Mouse (Mus musculus): ENCODE data around the gene Fam83g. TPM values are rescaled to one million over a fixed set of nuclear protein-coding genes. Genes with fewer than 3 reads are reported as not detected.

Gene Fam83g
- polyA plus RNA-seq, 1 experiment from 2014 or later, result 0.76 TPM

- WGBS, result 89% methylated on average over 7 of the region's 7 CpGs
- no peak overlapping the region for H3K9ac ChIP-seq (replicated peaks; ENCODE audit: low read length)
- DNase-seq (ENCODE audit: low spot score) (no peak), ATAC-seq (replicated peaks; ENCODE audit: insufficient number of reproducible peaks, low FRiP score, low TSS enrichment, low read depth) (no peak)
- no peak overlapping the region for H3K27ac ChIP-seq (replicated peaks; ENCODE audit: low read depth, low read length)
- no peak overlapping the region for H3K4me3 ChIP-seq (ENCODE audit: low read depth, low read length)
- no peaks in the 10 kb centered on the region for H3K36me3 ChIP-seq (replicated peaks; ENCODE audit: control insufficient read depth, insufficient read depth, low read depth, low read length)
- H3K9me3 ChIP-seq (replicated peaks; ENCODE audit: control insufficient read depth, low read length), result no peaks in the 10 kb centered on the region
- no peak overlapping the region for H3K4me2 ChIP-seq (ENCODE audit: low read depth, low read length)
- no peaks in the 10 kb centered on the region for H3K27me3 ChIP-seq (ENCODE audit: control insufficient read depth, insufficient read depth, low read length)
- no peaks in the 10 kb centered on the region for H3K4me1 ChIP-seq (ENCODE audit: control insufficient read depth, insufficient read depth, low read length)
Measured at GRCm38 (mm10) chr11:61648749-61649115, 35.2 kb upstream of the Fam83g start.

GRCm38 (mm10) chr11:61649163-61649580 is 34.7 kb upstream of the Fam83g start:
- WGBS, result 86% methylated on average over 5 of the region's 5 CpGs
- H3K9me3 ChIP-seq (replicated peaks; ENCODE audit: control insufficient read depth, low read length), result no peaks in the 10 kb centered on the region
- H3K4me1 ChIP-seq (ENCODE audit: control insufficient read depth, insufficient read depth, low read length), result no peaks in the 10 kb centered on the region
- no peak overlapping the region for H3K27ac ChIP-seq (replicated peaks; ENCODE audit: low read depth, low read length)
- DNase-seq (ENCODE audit: low spot score) (no peak), ATAC-seq (replicated peaks; ENCODE audit: insufficient number of reproducible peaks, low FRiP score, low TSS enrichment, low read depth) (no peak)
- no peak overlapping the region for H3K9ac ChIP-seq (replicated peaks; ENCODE audit: low read length)
- H3K27me3 ChIP-seq (ENCODE audit: control insufficient read depth, insufficient read depth, low read length), result no peaks in the 10 kb centered on the region
- no peak overlapping the region for H3K4me2 ChIP-seq (ENCODE audit: low read depth, low read length)
- no peak overlapping the region for H3K4me3 ChIP-seq (ENCODE audit: low read depth, low read length)
- H3K36me3 ChIP-seq (replicated peaks; ENCODE audit: control insufficient read depth, insufficient read depth, low read depth, low read length), result no peaks in the 10 kb centered on the region

DNA sequence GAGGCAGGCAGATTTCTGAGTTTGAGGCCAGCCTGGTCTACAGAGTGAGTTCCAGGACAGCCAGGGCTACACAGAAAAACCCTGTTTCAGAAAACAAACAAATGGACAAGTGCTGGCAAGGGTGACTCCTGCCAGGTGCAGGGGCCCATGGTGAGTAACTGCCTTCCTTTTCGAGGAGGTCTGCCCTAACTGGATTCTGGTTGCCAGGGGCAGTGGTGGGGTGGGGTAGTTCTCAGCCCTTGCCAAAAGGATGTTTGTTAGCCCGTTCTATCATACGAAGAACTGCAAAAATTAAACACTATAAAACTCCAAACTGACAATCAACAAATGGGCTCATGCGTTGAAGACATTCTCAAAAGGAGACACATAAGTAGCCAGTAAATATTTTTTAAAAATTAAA is 34.3 kb upstream of the Fam83g start:
- H3K27ac ChIP-seq (replicated peaks; ENCODE audit: low read depth, low read length), result no peak overlapping the region
- H3K4me2 ChIP-seq (ENCODE audit: low read depth, low read length), result no peak overlapping the region
- no peak for DNase-seq (ENCODE audit: low spot score)
- H3K4me3 ChIP-seq (ENCODE audit: low read depth, low read length), result no peak overlapping the region
- H3K36me3 ChIP-seq (replicated peaks; ENCODE audit: control insufficient read depth, insufficient read depth, low read depth, low read length), result no peaks in the 10 kb centered on the region
- no peak overlapping the region for H3K9ac ChIP-seq (replicated peaks; ENCODE audit: low read length)
- no peaks in the 10 kb centered on the region for H3K9me3 ChIP-seq (replicated peaks; ENCODE audit: control insufficient read depth, low read length)
- H3K27me3 ChIP-seq (ENCODE audit: control insufficient read depth, insufficient read depth, low read length), result no peaks in the 10 kb centered on the region
- H3K4me1 ChIP-seq (ENCODE audit: control insufficient read depth, insufficient read depth, low read length), result no peaks in the 10 kb centered on the region
- ATAC-seq (replicated peaks; ENCODE audit: insufficient number of reproducible peaks, low FRiP score, low TSS enrichment, low read depth), result no peak
- WGBS, result 89% methylated on average over 4 of the region's 4 CpGs

GRCm38 (mm10) chr11:61650470-61651265 is 33.2 kb upstream of the Fam83g start:
- Histone ChIP-seq H3K27me3 (ENCODE audit: control insufficient read depth, insufficient read depth, low read length) (no peaks in the 10 kb centered on the region), H3K4me2 (ENCODE audit: low read depth, low read length) (no peak overlapping the region), H3K9ac (replicated peaks; ENCODE audit: low read length) (no peak overlapping the region), H3K9me3 (replicated peaks; ENCODE audit: control insufficient read depth, low read length) (no peaks in the 10 kb centered on the region), H3K4me1 (ENCODE audit: control insufficient read depth, insufficient read depth, low read length) (no peaks in the 10 kb centered on the region), H3K36me3 (replicated peaks; ENCODE audit: control insufficient read depth, insufficient read depth, low read depth, low read length) (no peaks in the 10 kb centered on the region), H3K27ac (replicated peaks; ENCODE audit: low read depth, low read length) (no peak overlapping the region), H3K4me3 (ENCODE audit: low read depth, low read length) (no peak overlapping the region)
- DNase-seq (ENCODE audit: low spot score) (no peak), ATAC-seq (replicated peaks; ENCODE audit: insufficient number of reproducible peaks, low FRiP score, low TSS enrichment, low read depth) (no peak)
- 84% methylated on average over 9 of the region's 9 CpGs for WGBS

- DNase-seq (ENCODE audit: low spot score), result no peak
- Histone ChIP-seq H3K4me3 (ENCODE audit: low read depth, low read length) (no peak overlapping the region), H3K9ac (replicated peaks; ENCODE audit: low read length) (no peak overlapping the region), H3K27ac (replicated peaks; ENCODE audit: low read depth, low read length) (no peak overlapping the region), H3K4me1 (ENCODE audit: control insufficient read depth, insufficient read depth, low read length) (no peaks in the 10 kb centered on the region), H3K9me3 (replicated peaks; ENCODE audit: control insufficient read depth, low read length) (no peaks in the 10 kb centered on the region), H3K27me3 (ENCODE audit: control insufficient read depth, insufficient read depth, low read length) (no peaks in the 10 kb centered on the region), H3K36me3 (replicated peaks; ENCODE audit: control insufficient read depth, insufficient read depth, low read depth, low read length) (no peaks in the 10 kb centered on the region), H3K4me2 (ENCODE audit: low read depth, low read length) (no peak overlapping the region)
- ATAC-seq (replicated peaks; ENCODE audit: insufficient number of reproducible peaks, low FRiP score, low TSS enrichment, low read depth), result no peak
- 94% methylated on average over 5 of the region's 5 CpGs for whole genome bisulfite sequencing
Measured at GRCm38 (mm10) chr11:61652216-61652615, 31.7 kb upstream of the Fam83g start.

- DNase-seq (ENCODE audit: low spot score) (no peak), ATAC-seq (replicated peaks; ENCODE audit: insufficient number of reproducible peaks, low FRiP score, low TSS enrichment, low read depth) (no peak)
- no peaks in the 10 kb centered on the region for H3K27me3 ChIP-seq (ENCODE audit: control insufficient read depth, insufficient read depth, low read length)
- H3K4me2 ChIP-seq (ENCODE audit: low read depth, low read length), result no peak within 1 kb of the TSS
- no peak within 1 kb of the TSS for H3K27ac ChIP-seq (replicated peaks; ENCODE audit: low read depth, low read length)
- no peaks in the 10 kb centered on the region for H3K36me3 ChIP-seq (replicated peaks; ENCODE audit: control insufficient read depth, insufficient read depth, low read depth, low read length)
- no peaks in the 10 kb centered on the region for H3K4me1 ChIP-seq (ENCODE audit: control insufficient read depth, insufficient read depth, low read length)
- no peak within 1 kb of the TSS for H3K4me3 ChIP-seq (ENCODE audit: low read depth, low read length)
- no peaks in the 10 kb centered on the region for H3K9me3 ChIP-seq (replicated peaks; ENCODE audit: control insufficient read depth, low read length)
- 70% methylated on average over 10 of the region's 10 CpGs for WGBS
- H3K9ac ChIP-seq (replicated peaks; ENCODE audit: low read length), result no peak within 1 kb of the TSS
Measured at GRCm38 (mm10) chr11:61652686-61653447, 31.0 kb upstream of the Fam83g start, which contains the start of gene Grap. Grap (plus strand) TSS chr11:61653265.

DNA sequence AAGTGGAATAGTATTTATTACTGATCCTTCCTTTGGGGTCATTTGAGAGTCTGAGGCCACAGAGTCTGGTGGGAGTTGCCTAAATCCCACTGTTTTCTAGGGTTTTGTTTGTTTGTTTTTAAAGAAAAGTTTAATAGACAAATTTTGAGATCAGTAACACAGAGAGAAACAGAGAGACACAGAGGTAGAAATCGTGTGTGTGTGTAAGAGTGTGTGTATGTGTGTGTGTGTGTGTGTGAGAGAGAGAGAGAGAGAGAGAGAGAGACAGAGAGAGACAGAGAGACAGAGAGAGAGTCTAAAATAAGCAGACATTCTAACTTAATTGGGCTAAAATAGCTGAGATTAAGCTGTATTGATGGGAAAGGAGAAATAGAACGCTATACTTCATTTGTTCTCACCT is 30.3 kb upstream of the Fam83g start:
- no peak overlapping the region for H3K4me2 ChIP-seq (ENCODE audit: low read depth, low read length)

DNA sequence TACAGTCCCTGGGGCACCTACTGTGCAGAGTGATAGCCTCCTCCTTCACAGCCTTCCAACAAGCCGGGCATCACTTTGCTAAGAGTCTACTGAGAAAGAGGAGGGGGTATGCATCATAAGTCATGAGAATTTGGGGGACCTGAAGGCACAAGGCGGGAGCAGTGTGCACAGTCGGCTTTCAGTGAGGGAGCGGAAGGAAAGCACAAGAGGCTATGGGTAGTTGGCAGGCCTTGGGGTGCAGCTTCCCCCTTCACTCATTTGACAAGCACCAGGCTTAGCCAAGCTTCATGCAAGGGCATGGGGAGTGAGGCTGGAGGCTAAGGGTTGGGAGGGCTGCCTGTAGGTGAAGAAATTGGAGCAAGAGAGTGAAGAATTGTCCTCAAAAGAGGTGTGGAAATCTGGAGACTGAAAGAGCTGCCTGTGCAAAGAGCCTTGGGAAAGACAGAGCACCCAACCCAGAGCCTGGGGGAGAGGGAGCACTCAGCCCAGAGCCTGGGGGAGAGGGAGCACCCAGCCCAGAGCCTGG is 29.0 kb upstream of the Fam83g start:
- Histone ChIP-seq H3K4me3 (ENCODE audit: low read depth, low read length) (no peak overlapping the region), H3K4me2 (ENCODE audit: low read depth, low read length) (no peak overlapping the region), H3K4me1 (ENCODE audit: control insufficient read depth, insufficient read depth, low read length) (no peaks in the 10 kb centered on the region; the same call in 1 of the 2 replicates), H3K27ac (replicated peaks; ENCODE audit: low read depth, low read length) (no peak overlapping the region), H3K9me3 (replicated peaks; ENCODE audit: control insufficient read depth, low read length) (no peaks in the 10 kb centered on the region), H3K9ac (replicated peaks; ENCODE audit: low read length) (no peak overlapping the region), H3K27me3 (ENCODE audit: control insufficient read depth, insufficient read depth, low read length) (no peaks in the 10 kb centered on the region), H3K36me3 (replicated peaks; ENCODE audit: control insufficient read depth, insufficient read depth, low read depth, low read length) (no peaks in the 10 kb centered on the region)
- no peak for DNase-seq (ENCODE audit: low spot score)
- no peak for ATAC-seq (replicated peaks; ENCODE audit: insufficient number of reproducible peaks, low FRiP score, low TSS enrichment, low read depth)
- 83% methylated on average over 4 of the region's 4 CpGs for WGBS

More for the DNA sequence above, 30.3 kb upstream of the Fam83g start:
- Histone ChIP-seq H3K4me3 (ENCODE audit: low read depth, low read length) (no peak overlapping the region), H3K27ac (replicated peaks; ENCODE audit: low read depth, low read length) (no peak overlapping the region), H3K36me3 (replicated peaks; ENCODE audit: control insufficient read depth, insufficient read depth, low read depth, low read length) (no peaks in the 10 kb centered on the region), H3K4me1 (ENCODE audit: control insufficient read depth, insufficient read depth, low read length) (no peaks in the 10 kb centered on the region), H3K9me3 (replicated peaks; ENCODE audit: control insufficient read depth, low read length) (no peaks in the 10 kb centered on the region), H3K27me3 (ENCODE audit: control insufficient read depth, insufficient read depth, low read length) (no peaks in the 10 kb centered on the region), H3K9ac (replicated peaks; ENCODE audit: low read length) (no peak overlapping the region)
- no peak for ATAC-seq (replicated peaks; ENCODE audit: insufficient number of reproducible peaks, low FRiP score, low TSS enrichment, low read depth)
- 75% methylated on average over 2 of the region's 2 CpGs for WGBS
- no peak for DNase-seq (ENCODE audit: low spot score)
